Mouse (Mus musculus) intestine, embryonic 14.5 days (tissue): ENCODE data around the gene Prc1. TPM values are rescaled to one million over a fixed set of nuclear protein-coding genes. Genes with fewer than 3 reads are reported as not detected.

Source experiments
- ATAC-seq: fragments of 200-750 bp; cut with Nextera tagmentation; replicated peaks from 2 replicates; pipeline ENCODE4 v1.8.0; 2017; ENCODE audit warnings: low read depth, moderate number of reproducible peaks, moderate TSS enrichment, moderate library complexity; ENCODE audit not compliant: low FRiP score, low TSS enrichment
- DNase-seq: peaks from one replicate; pipeline ENCODE4 v3.0.0-alpha.2; 2018; ENCODE audit warnings: low spot score
- H3K27ac ChIP-seq: fragments of 300-500 bp; sonication (generic); 2 replicates; pipeline ENCODE4 v1.5.1; 2014; ENCODE audit warnings: low read depth, mild to moderate bottlenecking, control low read depth
- H3K27me3 ChIP-seq: fragments of 300-500 bp; sonication (generic); replicated peaks from 2 replicates; pipeline ENCODE4 v1.6.1; 2014; ENCODE audit warnings: low read length, control low read depth; ENCODE audit not compliant: control insufficient read depth, insufficient read depth
- H3K36me3 ChIP-seq: fragments of 300-500 bp; sonication (generic); 2 replicates; pipeline ENCODE4 v1.6.1; 2014; ENCODE audit warnings: low read length, control low read depth; ENCODE audit not compliant: control insufficient read depth, insufficient read depth
- H3K4me1 ChIP-seq: fragments of 300-500 bp; sonication (generic); replicated peaks from 2 replicates; pipeline ENCODE4 v1.6.1; 2014; ENCODE audit warnings: low read length, control low read depth, mixed read lengths; ENCODE audit not compliant: control insufficient read depth, insufficient read depth
- H3K4me2 ChIP-seq: fragments of 300-500 bp; sonication (generic); 2 replicates; pipeline ENCODE4 v1.6.1; 2014; ENCODE audit warnings: low read length
- H3K4me3 ChIP-seq: fragments of 300-500 bp; sonication (generic); 2 replicates; pipeline ENCODE4 v1.5.1; 2014; ENCODE audit warnings: low read depth, low read length, control low read depth, mixed read lengths
- H3K9ac ChIP-seq: fragments of 300-500 bp; sonication (generic); 2 replicates; pipeline ENCODE4 v1.6.1; 2014; ENCODE audit warnings: mild to moderate bottlenecking, low read length
- H3K9me3 ChIP-seq: fragments of 300-500 bp; sonication (generic); 2 replicates; pipeline ENCODE4 v1.6.1; 2016; ENCODE audit warnings: low read length, control low read depth; ENCODE audit not compliant: control insufficient read depth
- WGBS: fragments of 180-500 bp; shearing (Covaris S2); extraction: QIAGEN DNeasy Blood & Tissue Kit; methylation state at CpG from one replicate; pipeline ENCODE4 v1.1.7; 2014; 5-methylcytosine and 5-hydroxymethylcytosine counted together
- polyA plus RNA-seq: library from polyadenylated mRNA; unstranded; fragments of >200 nt; fragmentation: Nextera tagmentation; extraction: Ambion mirVana; gene quantifications from 2 replicates; pipeline ENCODE4 v1.2.1, GENCODE M21; 2014

Gene Prc1
- 149 and 157 TPM in 2 replicates for polyA plus RNA-seq

DNA sequence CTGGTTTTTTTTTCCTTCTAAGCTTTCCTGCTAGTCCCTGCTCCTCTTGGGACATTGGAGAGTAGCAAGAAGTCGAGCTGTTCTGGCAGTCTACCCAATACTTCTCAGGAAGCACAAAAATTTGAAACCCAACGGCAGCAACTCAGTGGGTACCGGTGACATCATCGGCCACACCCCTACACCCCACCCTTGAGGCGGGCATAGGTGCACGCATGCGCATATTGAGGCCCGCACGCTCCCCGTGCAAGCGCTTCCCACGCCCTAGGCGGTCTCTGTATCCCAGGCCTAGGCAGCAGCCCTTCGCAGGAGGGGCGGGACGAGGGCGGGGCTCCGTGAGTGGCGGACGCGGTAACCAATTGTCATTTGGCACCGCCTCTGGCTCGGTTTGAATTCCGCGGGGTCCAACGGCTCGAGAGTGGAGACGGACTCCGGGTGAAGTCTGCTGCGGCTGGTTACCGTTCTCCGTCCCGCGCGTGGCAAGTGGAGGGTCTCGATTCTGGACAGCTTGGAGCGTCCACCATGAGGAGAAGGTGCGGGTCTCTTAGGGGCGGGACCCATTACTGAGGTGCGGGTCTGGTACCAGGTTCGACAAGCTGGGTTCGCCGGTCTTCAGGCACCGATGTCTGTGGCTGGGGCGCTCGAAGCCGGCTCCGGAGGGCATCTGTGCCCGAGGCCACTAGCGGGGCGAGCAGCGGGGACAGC, at the start of gene Prc1:
Gene Prc1, plus strand, starts transcription at position 389 of the 702 bp plus-strand sequence.
- H3K36me3 ChIP-seq: peaks cover 15% of the 10 kb centered on the region
- peak within 1 kb of the TSS; percentile 54 for H3K4me2 ChIP-seq
- H3K9me3 ChIP-seq: no peaks in the 10 kb centered on the region
- ATAC-seq: peak; percentile 99
- H3K27ac ChIP-seq: peak within 1 kb of the TSS; percentile 62
- H3K9ac ChIP-seq: peak within 1 kb of the TSS; percentile 50
- H3K27me3 ChIP-seq: no peaks in the 10 kb centered on the region
- peak; percentile 100 for DNase-seq
- H3K4me3 ChIP-seq: peak within 1 kb of the TSS; percentile 55
- under 1% methylated on average over 52 of the region's 52 CpGs for WGBS
- H3K4me1 ChIP-seq: peaks cover 12% of the 10 kb centered on the region

DNA sequence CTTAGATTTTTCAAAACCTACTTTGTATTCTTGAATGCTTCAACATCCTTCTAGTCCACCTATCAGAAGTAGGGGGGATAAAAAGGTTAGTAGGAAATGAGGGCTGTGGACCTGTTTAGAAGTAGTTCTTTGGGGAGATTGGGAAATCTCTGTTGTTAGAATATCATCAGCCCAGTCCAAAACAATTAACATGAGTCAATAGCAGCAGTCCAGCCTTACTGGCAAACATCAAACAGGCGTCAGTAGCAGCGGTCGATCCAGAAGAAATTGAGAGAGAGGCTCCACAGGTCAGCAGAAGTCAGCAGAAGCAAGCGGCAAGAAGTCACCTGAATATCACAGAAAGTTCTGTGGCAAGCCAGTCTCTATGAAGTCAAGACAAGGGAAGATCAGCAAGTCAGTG, 49.4 kb upstream of the Prc1 start:
- Histone ChIP-seq H3K9me3 (no peaks in the 10 kb centered on the region), H3K27ac (no peak overlapping the region), H3K27me3 (no peaks in the 10 kb centered on the region), H3K36me3 (no peaks in the 10 kb centered on the region), H3K9ac (no peak overlapping the region), H3K4me1 (peaks cover 3% of the 10 kb centered on the region; the same call in 1 of the 2 replicates), H3K4me2 (no peak overlapping the region), H3K4me3 (no peak overlapping the region)
- ATAC-seq: no peak
- DNase-seq: no peak
- 91% methylated on average over 4 of the region's 4 CpGs for WGBS

DNA sequence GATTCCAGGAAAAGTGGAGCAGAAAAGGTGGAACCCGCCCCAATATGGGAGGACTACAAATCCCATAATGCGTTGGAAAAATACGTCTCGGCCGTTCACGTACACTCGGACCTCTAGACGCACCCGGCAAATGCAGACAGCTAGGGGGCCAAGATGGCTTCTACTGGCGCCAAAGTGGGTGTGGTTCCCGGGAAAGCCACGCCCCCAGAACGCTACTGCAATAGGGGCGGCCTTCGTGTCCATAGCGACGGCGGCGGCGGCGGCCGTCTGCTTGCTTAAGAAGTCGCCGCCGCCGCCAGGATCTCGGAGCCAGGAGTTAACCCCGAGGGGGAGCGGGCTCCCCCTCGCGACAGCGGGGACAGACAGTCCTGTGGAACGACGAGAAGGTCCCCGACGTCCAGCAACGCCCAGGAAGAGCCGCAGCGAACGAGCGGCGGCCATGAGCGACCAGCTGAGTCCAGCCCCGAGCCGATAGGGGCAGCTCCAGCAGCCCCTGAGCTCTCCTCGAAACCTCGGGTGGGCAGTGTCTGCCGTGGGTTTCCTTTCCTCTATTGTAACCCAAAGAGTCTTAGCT, 48.0 kb upstream of the Prc1 start, which contains the start of gene Ttll13:
Gene Ttll13, plus strand, starts transcription at position 229 of the 574 bp plus-strand sequence.
- no peaks in the 10 kb centered on the region for H3K27me3 ChIP-seq
- ATAC-seq (peak; percentile 96), DNase-seq (peak; percentile 97)
- peak within 1 kb of the TSS; percentile 50 for H3K9ac ChIP-seq
- no peaks in the 10 kb centered on the region for H3K9me3 ChIP-seq
- peaks cover 3% of the 10 kb centered on the region; the same call in 1 of the 2 replicates for H3K4me1 ChIP-seq
- under 1% methylated on average over 48 of the region's 48 CpGs for WGBS
- H3K4me2 ChIP-seq: peak within 1 kb of the TSS; percentile 58
- H3K4me3 ChIP-seq: peak within 1 kb of the TSS; percentile 52
- H3K27ac ChIP-seq: peak within 1 kb of the TSS; percentile 65
- H3K36me3 ChIP-seq: no peaks in the 10 kb centered on the region

DNA sequence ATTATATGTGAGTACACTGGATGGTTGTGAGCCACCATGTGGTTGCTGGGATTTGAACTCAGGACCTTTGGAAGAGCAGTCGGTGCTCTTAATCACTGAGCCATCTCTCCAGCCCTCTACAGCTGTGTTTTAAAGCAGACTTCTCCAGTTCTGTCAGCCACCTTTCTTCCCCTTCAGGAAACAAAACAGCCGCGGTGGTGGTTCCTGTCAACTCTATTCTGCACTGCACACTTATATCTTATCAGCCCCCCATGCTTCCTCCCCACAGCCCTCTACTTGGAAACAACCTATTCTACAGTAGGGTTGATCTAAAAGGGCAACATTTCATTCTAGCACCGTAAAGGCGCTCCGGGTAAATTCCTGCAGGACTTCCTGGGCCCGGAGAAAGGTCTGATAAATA, 47.4 kb upstream of the Prc1 start:
- Histone ChIP-seq H3K27ac (no peak overlapping the region), H3K9ac (no peak overlapping the region), H3K4me2 (peak overlapping the region; percentile 58), H3K4me1 (peaks cover 3% of the 10 kb centered on the region; the same call in 1 of the 2 replicates), H3K36me3 (no peaks in the 10 kb centered on the region), H3K4me3 (peak overlapping the region; percentile 52), H3K27me3 (no peaks in the 10 kb centered on the region), H3K9me3 (no peaks in the 10 kb centered on the region)
- DNase-seq (no peak), ATAC-seq (no peak)
- WGBS: 30% methylated on average over 7 of the region's 7 CpGs

DNA sequence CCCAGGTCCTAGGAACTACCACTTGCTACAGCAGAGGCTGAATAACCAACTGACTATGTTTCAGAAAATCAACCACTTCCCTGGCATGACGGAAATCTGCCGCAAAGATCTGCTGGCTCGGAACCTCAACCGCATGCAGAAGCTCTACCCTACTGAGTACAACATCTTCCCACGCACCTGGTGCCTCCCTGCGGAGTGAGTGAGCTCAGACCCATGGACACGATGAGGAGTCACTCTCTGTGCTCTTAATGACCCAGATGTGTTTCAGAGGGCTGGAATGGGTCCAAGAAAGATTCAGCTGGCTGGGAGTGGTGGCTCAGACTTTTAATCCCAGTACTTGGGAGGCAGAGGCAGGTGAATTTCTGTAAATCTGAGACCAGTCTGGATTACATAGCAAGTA, 41.8 kb upstream of the Prc1 start:
- WGBS: 77% methylated on average over 7 of the region's 7 CpGs
- Histone ChIP-seq H3K9me3 (no peaks in the 10 kb centered on the region), H3K27ac (no peak overlapping the region), H3K4me3 (no peak overlapping the region), H3K9ac (no peak overlapping the region), H3K27me3 (no peaks in the 10 kb centered on the region), H3K4me2 (no peak overlapping the region), H3K36me3 (no peaks in the 10 kb centered on the region), H3K4me1 (no peaks in the 10 kb centered on the region)
- DNase-seq (no peak), ATAC-seq (no peak)

DNA sequence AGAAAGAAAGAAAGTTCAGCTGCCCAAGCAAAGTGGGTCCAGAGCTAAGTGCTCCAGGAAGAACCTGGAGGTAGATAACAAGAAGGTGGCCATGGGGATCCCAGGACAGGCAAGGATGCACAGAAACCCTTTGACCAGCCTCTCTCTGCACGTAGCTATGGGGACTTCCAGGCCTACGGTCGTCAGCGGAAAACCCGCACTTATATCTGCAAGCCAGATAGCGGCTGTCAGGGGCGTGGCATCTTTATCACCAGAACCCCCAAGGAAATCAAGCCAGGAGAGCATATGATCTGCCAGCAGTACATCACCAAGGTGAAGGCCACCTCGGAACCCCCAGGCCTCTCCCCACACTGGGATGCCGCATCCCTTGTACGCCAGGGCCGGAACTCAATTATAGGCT, 41.4 kb upstream of the Prc1 start:
- 78% methylated on average over 11 of the region's 11 CpGs for WGBS
- H3K4me2 ChIP-seq: no peak overlapping the region
- H3K36me3 ChIP-seq: no peaks in the 10 kb centered on the region
- no peaks in the 10 kb centered on the region for H3K27me3 ChIP-seq
- H3K4me1 ChIP-seq: no peaks in the 10 kb centered on the region
- no peak for ATAC-seq
- no peak for DNase-seq
- no peaks in the 10 kb centered on the region for H3K9me3 ChIP-seq
- no peak overlapping the region for H3K9ac ChIP-seq
- no peak overlapping the region for H3K4me3 ChIP-seq
- no peak overlapping the region for H3K27ac ChIP-seq

DNA sequence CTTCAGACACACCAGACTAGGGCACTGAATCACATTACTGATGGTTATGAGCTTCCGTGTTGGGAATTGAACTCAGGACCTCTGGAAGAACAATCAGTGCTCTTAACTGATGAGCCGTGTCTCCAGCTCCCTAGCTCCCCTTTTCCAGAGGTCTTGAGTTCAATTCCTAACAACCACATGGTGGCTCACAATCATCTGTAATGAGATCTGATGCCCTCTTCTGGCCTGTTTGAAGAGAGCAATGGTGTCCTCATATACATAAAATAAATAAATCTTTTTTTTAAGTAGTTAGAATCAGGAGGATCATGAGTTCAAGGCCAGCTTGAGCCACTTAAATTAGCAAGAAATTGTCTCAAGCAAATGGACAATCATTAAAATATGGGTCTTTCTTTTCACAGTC, 38.3 kb upstream of the Prc1 start:
- 77% methylated on average over 2 of the region's 2 CpGs for WGBS
- Histone ChIP-seq H3K36me3 (no peaks in the 10 kb centered on the region), H3K4me3 (no peak overlapping the region), H3K4me1 (no peaks in the 10 kb centered on the region), H3K9me3 (no peaks in the 10 kb centered on the region), H3K27ac (no peak overlapping the region), H3K4me2 (no peak overlapping the region), H3K27me3 (no peaks in the 10 kb centered on the region; the same call in 1 of the 2 replicates), H3K9ac (no peak overlapping the region)
- DNase-seq (no peak), ATAC-seq (no peak)

DNA sequence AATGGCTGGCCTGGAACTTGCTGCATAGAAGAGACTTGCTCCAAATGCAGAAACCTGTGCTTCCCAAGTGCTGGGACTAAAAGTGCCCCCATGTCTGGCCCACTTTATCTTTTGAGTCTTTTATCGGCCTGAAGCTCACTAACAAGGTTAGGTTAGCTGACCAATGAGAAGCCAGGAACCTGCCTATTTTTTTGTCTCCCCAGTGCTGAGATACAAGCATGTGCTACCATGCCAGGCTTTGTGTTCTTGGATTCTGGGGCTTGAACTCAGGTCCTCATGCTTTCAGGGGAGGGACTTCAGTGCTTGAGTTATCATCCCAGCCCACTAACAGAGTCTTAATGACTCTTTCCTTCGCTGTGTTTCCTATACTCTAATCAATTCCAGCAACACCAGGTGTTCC, 36.5 kb upstream of the Prc1 start:
- H3K4me2 ChIP-seq: no peak overlapping the region
- no peak overlapping the region for H3K27ac ChIP-seq
- H3K4me3 ChIP-seq: no peak overlapping the region
- DNase-seq (no peak), ATAC-seq (no peak)
- 72% methylated on average over 2 of the region's 2 CpGs for WGBS
- no peaks in the 10 kb centered on the region for H3K9me3 ChIP-seq
- no peaks in the 10 kb centered on the region; the same call in 1 of the 2 replicates for H3K27me3 ChIP-seq
- H3K9ac ChIP-seq: no peak overlapping the region
- no peaks in the 10 kb centered on the region for H3K36me3 ChIP-seq
- H3K4me1 ChIP-seq: peaks cover 8% of the 10 kb centered on the region; the same call in 1 of the 2 replicates
